Mouse (Mus musculus) Muller cell, postnatal 12 days (primary cell): ENCODE measurements at regions not wholly inside any gene's neighbourhood (a gene's known extent, or its start where the extent isn't known, plus 50 kb on each side); places are given as distances from the start of the nearest gene placed in this dataset.
A peak's percentile ranks its signal among the peaks of the same experiment; 100 is the strongest.

ENCODE experiments used
- DNase-seq: peaks from one replicate; pipeline ENCODE4 v3.0.0-alpha.2; 2015; ENCODE audit errors: inconsistent ontology term

- no peak for DNase-seq
Measured at GRCm38 (mm10) chr16:26302045-26302444, 69.6 kb downstream of the Cldn1 start.

- DNase-seq, result peak; percentile 29
Measured at GRCm38 (mm10) chr16:26291692-26292091, 79.9 kb downstream of the Cldn1 start.

GRCm38 (mm10) chr16:26285627-26286026 lies 86.0 kb downstream of the Cldn1 start:
- DNase-seq, result no peak

- no peak for DNase-seq
Measured at GRCm38 (mm10) chr16:26284713-26285112, 86.9 kb downstream of the Cldn1 start.

- no peak for DNase-seq
Measured at GRCm38 (mm10) chr16:26282418-26282817, 89.2 kb downstream of the Cldn1 start.

GRCm38 (mm10) chr16:26281496-26281895 lies 90.1 kb downstream of the Cldn1 start:
- DNase-seq, result no peak

GRCm38 (mm10) chr16:26276789-26277188 lies 94.9 kb downstream of the Cldn1 start:
- DNase-seq, result no peak

GRCm38 (mm10) chr16:26252824-26253223 lies 118.8 kb downstream of the Cldn1 start:
- peak; percentile 27 for DNase-seq

GRCm38 (mm10) chr16:26251698-26252097 lies 119.9 kb downstream of the Cldn1 start:
- DNase-seq, result no peak

GRCm38 (mm10) chr16:26251027-26251426 lies 120.6 kb downstream of the Cldn1 start:
- no peak for DNase-seq

- DNase-seq, result peak; percentile 19
Measured at GRCm38 (mm10) chr16:26248939-26249338, 122.7 kb downstream of the Cldn1 start.

- DNase-seq, result peak; percentile 40
Measured at GRCm38 (mm10) chr16:26247926-26248325, 123.7 kb downstream of the Cldn1 start.

GRCm38 (mm10) chr16:26235239-26235638 lies 129.7 kb upstream of the P3h2 start:
- DNase-seq, result no peak

GRCm38 (mm10) chr16:26234113-26234512 lies 128.5 kb upstream of the P3h2 start:
- DNase-seq, result peak; percentile 81

- DNase-seq, result no peak
Measured at GRCm38 (mm10) chr16:26231110-26231509, 125.5 kb upstream of the P3h2 start.

- DNase-seq, result peak; percentile 91
Measured at GRCm38 (mm10) chr16:26211418-26211817, 105.8 kb upstream of the P3h2 start.

GRCm38 (mm10) chr16:26199125-26199524 lies 93.5 kb upstream of the P3h2 start:
- DNase-seq, result peak; percentile 29

GRCm38 (mm10) chr16:26196345-26196744 lies 90.8 kb upstream of the P3h2 start:
- no peak for DNase-seq

GRCm38 (mm10) chr16:26185288-26186281 lies 80.0 kb upstream of the P3h2 start:
- no peak for DNase-seq

- no peak for DNase-seq
Measured at GRCm38 (mm10) chr16:26184647-26185262, 79.2 kb upstream of the P3h2 start.

- DNase-seq, result no peak
Measured at GRCm38 (mm10) chr16:26183530-26183929, 77.9 kb upstream of the P3h2 start.

- DNase-seq, result no peak
Measured at GRCm38 (mm10) chr16:26181716-26182115, 76.1 kb upstream of the P3h2 start.

- peak; percentile 23 for DNase-seq
Measured at GRCm38 (mm10) chr16:26171441-26171840, 65.9 kb upstream of the P3h2 start.
